Mouse (Mus musculus) embryonic facial prominence, embryonic 15.5 days (tissue): ENCODE data around the gene Oip5. TPM values are rescaled to one million over a fixed set of nuclear protein-coding genes. Genes with fewer than 3 reads are reported as not detected.
"Not testable (repeated sequence)": the region's sequence is repeated elsewhere in the genome, so short reads cannot be mapped to it uniquely, and the experiment has no call there.

Experiments used
- ATAC-seq: fragments of 200-750 bp; cut with Nextera tagmentation; 2 replicates; pipeline ENCODE4 v1.8.0; 2017; ENCODE audit warnings: low read depth, moderate TSS enrichment; ENCODE audit not compliant: insufficient number of reproducible peaks, low FRiP score, low TSS enrichment
- H3K27ac ChIP-seq: fragments of 300-500 bp; sonication (generic); replicated peaks from 2 replicates; pipeline ENCODE4 v1.5.1; 2015; ENCODE audit warnings: mild to moderate bottlenecking, inconsistent platforms
- H3K27me3 ChIP-seq: fragments of 300-500 bp; sonication (generic); 2 replicates; pipeline ENCODE4 v1.6.1; 2015; ENCODE audit warnings: inconsistent platforms
- H3K36me3 ChIP-seq: fragments of 300-500 bp; sonication (generic); 2 replicates; pipeline ENCODE4 v1.6.1; 2015; ENCODE audit warnings: mild to moderate bottlenecking, inconsistent platforms
- H3K4me1 ChIP-seq: fragments of 300-500 bp; sonication (generic); 2 replicates; pipeline ENCODE4 v1.6.1; 2015; ENCODE audit warnings: inconsistent platforms
- H3K4me2 ChIP-seq: fragments of 300-500 bp; sonication (generic); replicated peaks from 2 replicates; pipeline ENCODE4 v1.6.1; 2015; ENCODE audit warnings: mild to moderate bottlenecking, inconsistent platforms
- H3K4me3 ChIP-seq: fragments of 300-500 bp; sonication (generic); replicated peaks from 2 replicates; pipeline ENCODE4 v1.5.1; 2015; ENCODE audit warnings: mild to moderate bottlenecking, inconsistent platforms
- H3K9ac ChIP-seq: fragments of 300-500 bp; sonication (generic); 2 replicates; pipeline ENCODE4 v1.6.1; 2015; ENCODE audit warnings: inconsistent platforms
- H3K9me3 ChIP-seq: fragments of 300-500 bp; sonication (generic); replicated peaks from 2 replicates; pipeline ENCODE4 v1.6.1; 2016; ENCODE audit warnings: inconsistent platforms
- WGBS: fragments of 180-500 bp; shearing (Covaris S2); methylation state at CpG from one replicate; pipeline ENCODE4 v1.1.7; 2015; 5-methylcytosine and 5-hydroxymethylcytosine counted together
- polyA plus RNA-seq: library from polyadenylated mRNA; unstranded; fragments of >200 nt; fragmentation: Nextera tagmentation; extraction: Ambion mirVana; gene quantifications from 2 replicates; pipeline ENCODE4 v1.2.1, GENCODE M21; 2015

Oip5 gene
- polyA plus RNA-seq, 1 experiment from 2014 or later, result 17.3 TPM

GRCm38 (mm10) chr2:119605361-119605973, 12.8 kb downstream of the Oip5 start:
- H3K36me3 ChIP-seq, result peaks cover 47% of the 10 kb centered on the region
- H3K4me3 ChIP-seq, result no peak overlapping the region
- no peak overlapping the region for H3K9ac ChIP-seq
- no peak for ATAC-seq
- no peak overlapping the region for H3K4me2 ChIP-seq
- 0 out of 2 replicates have a peak, but pooled peaks cover 4% of the 10 kb centered on the region for H3K4me1 ChIP-seq
- H3K9me3 ChIP-seq, result no peaks in the 10 kb centered on the region
- H3K27ac ChIP-seq, result no peak overlapping the region
- 86% methylated on average over 6 of the region's 6 CpGs for WGBS
- H3K27me3 ChIP-seq, result no peaks in the 10 kb centered on the region

- Histone ChIP-seq H3K27me3 (no peaks in the 10 kb centered on the region), H3K9me3 (no peaks in the 10 kb centered on the region), H3K27ac (no peak overlapping the region), H3K4me2 (no peak overlapping the region), H3K9ac (no peak overlapping the region), H3K36me3 (peaks cover 54% of the 10 kb centered on the region), H3K4me3 (no peak overlapping the region), H3K4me1 (0 out of 2 replicates have a peak, but pooled peaks cover 4% of the 10 kb centered on the region)
- no peak for ATAC-seq
- WGBS, result 78% methylated on average over 2 of the region's 2 CpGs
Observed at GRCm38 (mm10) chr2:119603909-119604308, 14.4 kb downstream of the Oip5 start.

GRCm38 (mm10) chr2:119602488-119602887, 15.8 kb downstream of the Oip5 start:
- Histone ChIP-seq H3K4me2 (no peak overlapping the region), H3K9ac (no peak overlapping the region), H3K27me3 (no peaks in the 10 kb centered on the region), H3K9me3 (no peaks in the 10 kb centered on the region), H3K4me1 (0 out of 2 replicates have a peak, but pooled peaks cover 4% of the 10 kb centered on the region), H3K27ac (no peak overlapping the region), H3K36me3 (peaks cover 51% of the 10 kb centered on the region), H3K4me3 (no peak overlapping the region)
- 59% methylated on average over 1 of the region's 1 CpGs for whole genome bisulfite sequencing
- ATAC-seq, result no peak

GRCm38 (mm10) chr2:119601575-119601974, 16.7 kb downstream of the Oip5 start:
- H3K4me1 ChIP-seq, H3K27ac ChIP-seq, H3K4me2 ChIP-seq, ATAC-seq, H3K27me3 ChIP-seq, H3K9ac ChIP-seq, H3K9me3 ChIP-seq, H3K4me3 ChIP-seq: not testable (repeated sequence)
- WGBS, result 72% methylated on average over 3 of the region's 3 CpGs
- peaks cover 52% of the 10 kb centered on the region for H3K36me3 ChIP-seq

DNA sequence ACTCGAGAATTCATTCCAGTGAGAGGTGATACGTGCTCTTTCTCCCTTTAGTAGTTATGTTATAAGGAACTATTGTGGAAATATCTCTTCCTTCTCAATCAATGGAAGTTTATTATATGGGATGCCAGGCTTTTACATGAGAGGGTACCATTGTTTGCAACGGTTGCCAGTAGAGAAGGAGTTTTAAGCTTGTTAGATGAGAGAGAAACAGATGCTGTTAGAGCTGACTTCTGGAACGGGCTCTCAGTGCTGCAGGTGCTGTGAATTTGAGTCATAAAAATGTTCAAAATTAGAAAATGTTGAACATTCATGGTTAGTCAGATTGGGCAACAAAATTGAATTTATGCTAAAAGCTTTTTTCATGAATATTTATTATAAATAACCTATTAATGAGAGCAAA, 17.2 kb downstream of the Oip5 start:
- H3K9ac ChIP-seq, result no peak overlapping the region
- H3K4me3 ChIP-seq, result no peak overlapping the region
- ATAC-seq, result no peak
- no peaks in the 10 kb centered on the region for H3K27me3 ChIP-seq
- no peak overlapping the region for H3K4me2 ChIP-seq
- peaks cover 4% of the 10 kb centered on the region for H3K4me1 ChIP-seq
- no peaks in the 10 kb centered on the region for H3K9me3 ChIP-seq
- no peak overlapping the region for H3K27ac ChIP-seq
- WGBS, result 79% methylated on average over 4 of the region's 4 CpGs
- H3K36me3 ChIP-seq, result peaks cover 48% of the 10 kb centered on the region

DNA sequence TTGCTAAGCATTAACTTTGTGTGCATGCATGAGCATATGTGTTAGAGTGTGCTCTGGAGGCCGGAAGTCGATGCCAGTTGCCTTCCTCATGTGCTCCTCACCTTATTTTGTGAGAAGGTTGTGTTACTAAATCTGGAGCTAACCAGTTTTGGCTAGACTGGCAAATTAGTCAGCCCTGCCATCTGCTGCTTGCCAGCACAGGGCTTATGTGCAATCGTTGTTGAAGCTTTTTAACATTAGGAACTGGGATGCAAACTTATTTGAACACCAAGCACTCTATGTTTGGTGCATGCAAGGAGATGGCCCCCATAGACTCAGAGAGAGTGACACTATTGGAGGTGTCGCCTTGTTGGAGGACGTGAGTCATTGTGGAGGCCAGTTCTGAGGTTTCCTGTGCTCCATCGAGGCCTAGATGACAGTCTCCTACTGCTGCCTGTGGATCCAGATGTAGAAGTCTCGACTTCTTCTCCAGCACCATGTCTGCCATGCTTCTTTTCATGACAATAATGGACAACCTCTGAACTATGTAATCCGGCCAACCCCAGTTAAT, 21.4 kb downstream of the Oip5 start:
- WGBS, result 89% methylated on average over 8 of the region's 8 CpGs
- Histone ChIP-seq H3K4me3 (no peak overlapping the region), H3K4me1 (peaks cover 6% of the 10 kb centered on the region), H3K27ac (no peak overlapping the region), H3K27me3 (no peaks in the 10 kb centered on the region), H3K9ac (no peak overlapping the region), H3K36me3 (peaks cover 32% of the 10 kb centered on the region), H3K9me3 (no peaks in the 10 kb centered on the region), H3K4me2 (no peak overlapping the region)
- no peak for ATAC-seq

- no peak overlapping the region for H3K27ac ChIP-seq
Observed at GRCm38 (mm10) chr2:119595308-119595707, 23.0 kb downstream of the Oip5 start.

GRCm38 (mm10) chr2:119594113-119594981, 23.9 kb downstream of the Oip5 start:
- under 1% methylated on average over 61 of the region's 61 CpGs for WGBS
- Histone ChIP-seq H3K36me3 (peaks cover 26% of the 10 kb centered on the region), H3K4me2 (peak overlapping the region; percentile 51), H3K4me1 (peaks cover 6% of the 10 kb centered on the region), H3K27ac (peak overlapping the region; percentile 86), H3K9ac (peak overlapping the region; percentile 82), H3K27me3 (no peaks in the 10 kb centered on the region), H3K9me3 (no peaks in the 10 kb centered on the region), H3K4me3 (peak overlapping the region; percentile 76)
- ATAC-seq, result peak; percentile 97

More at GRCm38 (mm10) chr2:119595308-119595707, 23.0 kb downstream of the Oip5 start:
- ATAC-seq, result no peak
- Histone ChIP-seq H3K27me3 (no peaks in the 10 kb centered on the region), H3K9ac (peak overlapping the region; percentile 82), H3K4me1 (peaks cover 6% of the 10 kb centered on the region), H3K36me3 (peaks cover 32% of the 10 kb centered on the region), H3K9me3 (no peaks in the 10 kb centered on the region), H3K4me2 (peak overlapping the region; percentile 51), H3K4me3 (peak overlapping the region; percentile 76)
- WGBS, result 32% methylated on average over 4 of the region's 4 CpGs

DNA sequence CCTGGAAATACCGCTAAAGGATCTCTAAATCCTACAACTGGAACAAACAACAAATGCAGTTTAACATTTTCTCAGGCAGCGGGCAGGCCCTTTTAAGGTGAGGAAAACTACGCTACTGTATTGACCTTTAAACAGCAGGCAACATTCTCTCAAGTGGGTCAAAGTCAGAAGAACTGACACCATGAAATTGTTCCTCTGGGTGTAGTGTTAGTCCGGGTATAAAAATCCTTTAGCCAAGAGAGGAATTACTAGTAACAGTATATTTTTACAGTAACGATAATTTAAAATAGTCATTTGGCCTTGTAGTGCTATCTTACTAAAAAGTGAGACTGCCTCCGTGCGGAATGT, 24.5 kb downstream of the Oip5 start:
- Histone ChIP-seq H3K4me3 (peak overlapping the region; percentile 76), H3K27ac (peak overlapping the region; percentile 84), H3K36me3 (peaks cover 21% of the 10 kb centered on the region), H3K9me3 (no peaks in the 10 kb centered on the region), H3K9ac (no peak overlapping the region), H3K27me3 (no peaks in the 10 kb centered on the region), H3K4me1 (peaks cover 6% of the 10 kb centered on the region), H3K4me2 (peak overlapping the region; percentile 51)
- 12% methylated on average over 7 of the region's 7 CpGs for WGBS
- ATAC-seq, result no peak

DNA sequence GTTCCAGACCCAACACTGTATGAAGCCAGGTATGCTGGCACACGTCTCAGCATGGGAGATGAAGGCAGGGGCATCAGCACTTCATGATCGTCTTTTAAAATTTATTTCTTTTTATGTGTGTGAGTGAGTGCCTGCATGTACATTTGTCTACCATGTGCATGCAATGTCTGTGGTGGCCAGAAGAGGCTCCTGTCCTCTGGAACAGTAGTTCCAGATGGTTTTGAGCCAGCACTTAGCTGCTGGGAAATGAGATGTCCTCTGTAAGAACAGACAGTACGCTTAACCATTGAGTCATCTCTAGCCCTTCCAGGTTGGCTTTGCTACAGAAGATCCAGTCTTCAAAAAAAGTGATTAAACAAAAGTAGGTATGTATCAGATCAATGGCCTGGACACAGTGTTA, 27.0 kb downstream of the Oip5 start:
- Histone ChIP-seq H3K4me1 (peaks cover 6% of the 10 kb centered on the region; the same call in 1 of the 2 replicates), H3K9ac (no peak overlapping the region), H3K27ac (no peak overlapping the region), H3K4me3 (no peak overlapping the region), H3K9me3 (no peaks in the 10 kb centered on the region), H3K4me2 (no peak overlapping the region), H3K27me3 (no peaks in the 10 kb centered on the region), H3K36me3 (peaks cover 6% of the 10 kb centered on the region; the same call in 1 of the 2 replicates)
- ATAC-seq, result no peak
- 87% methylated on average over 3 of the region's 3 CpGs for WGBS

DNA sequence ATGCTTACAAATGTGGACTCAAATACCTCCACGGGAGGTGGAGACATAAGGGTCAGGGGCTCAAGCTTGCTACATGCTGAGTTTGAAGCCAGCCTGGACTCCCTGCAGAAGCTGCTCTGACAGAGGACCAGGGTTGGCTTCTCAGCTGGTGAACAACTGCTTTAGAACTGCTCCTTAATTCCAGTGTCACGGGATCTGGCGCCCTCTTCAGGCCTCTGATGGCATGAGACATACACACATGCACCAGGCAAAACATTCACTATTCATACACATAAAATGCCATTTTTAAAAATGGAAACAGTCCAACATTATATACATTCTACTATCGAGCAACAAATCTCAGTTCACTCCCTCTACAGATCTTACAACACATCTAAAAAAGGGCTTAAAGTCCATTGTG, 30.9 kb downstream of the Oip5 start:
- no peak for ATAC-seq
- H3K27ac ChIP-seq, result no peak overlapping the region
- peaks cover 9% of the 10 kb centered on the region; the same call in 1 of the 2 replicates for H3K36me3 ChIP-seq
- no peak overlapping the region for H3K4me2 ChIP-seq
- H3K4me3 ChIP-seq, result no peak overlapping the region
- no peak overlapping the region for H3K9ac ChIP-seq
- no peaks in the 10 kb centered on the region for H3K4me1 ChIP-seq
- no peaks in the 10 kb centered on the region for H3K9me3 ChIP-seq
- H3K27me3 ChIP-seq, result no peaks in the 10 kb centered on the region
- WGBS, result 13% methylated on average over 4 of the region's 4 CpGs
